Mouse (Mus musculus): ENCODE measurements at regions not wholly inside any gene's neighbourhood (a gene's known extent, or its start where the extent isn't known, plus 50 kb on each side); places are given as distances from the start of the nearest gene placed in this dataset.

- Histone ChIP-seq H3K27me3 (replicated peaks; ENCODE audit: control insufficient read depth, insufficient read depth, low read length) (peaks cover 35% of the 10 kb centered on the region), H3K4me3 (ENCODE audit: low read depth, low read length) (peak overlapping the region; percentile 68), H3K36me3 (ENCODE audit: control insufficient read depth, insufficient read depth, low read length) (no peaks in the 10 kb centered on the region), H3K9ac (ENCODE audit: low read length) (peak overlapping the region; percentile 68), H3K4me1 (ENCODE audit: control insufficient read depth, insufficient read depth, low read length) (peaks cover 18% of the 10 kb centered on the region), H3K27ac (ENCODE audit: low read depth, low read length) (no peak overlapping the region), H3K4me2 (ENCODE audit: low read length) (peak overlapping the region; percentile 100), H3K9me3 (replicated peaks; ENCODE audit: control insufficient read depth, low read length) (no peaks in the 10 kb centered on the region)
- DNase-seq (ENCODE audit: low spot score), result peak; percentile 55
- peak; percentile 57 for ATAC-seq
- WGBS, result under 1% methylated on average over 99 of the region's 100 CpGs
Observed at GRCm38 (mm10) chr6:31216206-31217059, 182.1 kb upstream of the Mkln1 start.

GRCm38 (mm10) chr6:31217060-31217541 is 181.4 kb upstream of the Mkln1 start:
- peak; percentile 24 for DNase-seq (ENCODE audit: low spot score)
- Histone ChIP-seq H3K9me3 (replicated peaks; ENCODE audit: control insufficient read depth, low read length) (no peaks in the 10 kb centered on the region), H3K27me3 (replicated peaks; ENCODE audit: control insufficient read depth, insufficient read depth, low read length) (peaks cover 35% of the 10 kb centered on the region)

GRCm38 (mm10) chr6:31217641-31218138 is 180.8 kb upstream of the Mkln1 start:
- Histone ChIP-seq H3K27me3 (replicated peaks; ENCODE audit: control insufficient read depth, insufficient read depth, low read length) (peaks cover 35% of the 10 kb centered on the region), H3K9ac (ENCODE audit: low read length) (peak overlapping the region; percentile 41), H3K36me3 (ENCODE audit: control insufficient read depth, insufficient read depth, low read length) (no peaks in the 10 kb centered on the region), H3K27ac (ENCODE audit: low read depth, low read length) (no peak overlapping the region), H3K4me2 (ENCODE audit: low read length) (peak overlapping the region; percentile 100), H3K9me3 (replicated peaks; ENCODE audit: control insufficient read depth, low read length) (no peaks in the 10 kb centered on the region), H3K4me1 (ENCODE audit: control insufficient read depth, insufficient read depth, low read length) (peaks cover 18% of the 10 kb centered on the region), H3K4me3 (ENCODE audit: low read depth, low read length) (peak overlapping the region; percentile 68)
- WGBS, result 0% methylated on average over 25 of the region's 25 CpGs
- DNase-seq (ENCODE audit: low spot score) (peak; percentile 71), ATAC-seq (no peak)

More at GRCm38 (mm10) chr6:31217060-31217541, 181.4 kb upstream of the Mkln1 start:
- under 1% methylated on average over 20 of the region's 20 CpGs for WGBS
- Histone ChIP-seq H3K4me1 (ENCODE audit: control insufficient read depth, insufficient read depth, low read length) (peaks cover 18% of the 10 kb centered on the region), H3K4me2 (ENCODE audit: low read length) (peak overlapping the region; percentile 100), H3K36me3 (ENCODE audit: control insufficient read depth, insufficient read depth, low read length) (no peaks in the 10 kb centered on the region), H3K4me3 (ENCODE audit: low read depth, low read length) (peak overlapping the region; percentile 68), H3K9ac (ENCODE audit: low read length) (peak overlapping the region; percentile 68), H3K27ac (ENCODE audit: low read depth, low read length) (no peak overlapping the region)
- peak; percentile 21; the same call in 1 of the 2 replicates for ATAC-seq

DNA sequence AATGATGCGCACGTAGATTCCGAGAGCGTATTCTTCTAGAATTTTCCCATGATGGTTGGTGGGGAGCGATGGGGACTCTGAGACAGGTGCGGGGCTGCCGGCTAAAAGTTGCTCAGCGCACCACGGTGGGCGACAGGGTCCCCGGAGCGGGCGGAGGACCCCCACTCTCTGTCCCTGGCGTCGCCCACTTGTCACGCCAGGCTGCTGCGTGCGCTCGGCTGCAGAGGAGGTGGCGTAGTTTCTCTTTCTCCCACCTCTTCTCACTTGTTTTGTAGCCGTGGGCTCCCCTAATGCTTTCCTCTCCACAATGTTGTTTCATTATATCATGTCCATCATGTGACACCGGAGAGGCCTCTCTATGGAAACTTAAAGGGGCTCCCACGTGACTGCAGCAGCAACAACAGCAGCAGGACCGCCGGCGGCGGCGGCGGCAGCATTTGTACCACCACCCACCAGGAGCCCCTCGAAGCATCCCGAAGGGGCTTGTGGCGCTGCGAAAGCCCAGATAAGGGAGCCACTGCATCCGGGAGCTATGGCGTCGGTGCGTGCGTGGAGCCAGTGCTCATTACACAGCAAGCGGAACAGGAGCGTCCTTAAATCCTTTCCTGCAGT is 180.3 kb upstream of the Mkln1 start:
- DNase-seq (ENCODE audit: low spot score), result peak; percentile 60
- Histone ChIP-seq H3K36me3 (ENCODE audit: control insufficient read depth, insufficient read depth, low read length) (no peaks in the 10 kb centered on the region), H3K9ac (ENCODE audit: low read length) (peak overlapping the region; percentile 41), H3K9me3 (replicated peaks; ENCODE audit: control insufficient read depth, low read length) (no peaks in the 10 kb centered on the region), H3K4me2 (ENCODE audit: low read length) (peak overlapping the region; percentile 100), H3K4me1 (ENCODE audit: control insufficient read depth, insufficient read depth, low read length) (peaks cover 18% of the 10 kb centered on the region), H3K27ac (ENCODE audit: low read depth, low read length) (no peak overlapping the region), H3K4me3 (ENCODE audit: low read depth, low read length) (peak overlapping the region; percentile 68), H3K27me3 (replicated peaks; ENCODE audit: control insufficient read depth, insufficient read depth, low read length) (peaks cover 35% of the 10 kb centered on the region)
- WGBS, result under 1% methylated on average over 40 of the region's 40 CpGs
- ATAC-seq, result 0 out of 2 replicates have a peak, but pooled peaks have one; percentile 13

GRCm38 (mm10) chr6:31218880-31219279 is 179.7 kb upstream of the Mkln1 start:
- Histone ChIP-seq H3K4me2 (ENCODE audit: low read length) (peak overlapping the region; percentile 100), H3K9ac (ENCODE audit: low read length) (no peak overlapping the region; the same call in 1 of the 2 replicates), H3K9me3 (replicated peaks; ENCODE audit: control insufficient read depth, low read length) (no peaks in the 10 kb centered on the region), H3K4me3 (ENCODE audit: low read depth, low read length) (peak overlapping the region; percentile 68), H3K27me3 (replicated peaks; ENCODE audit: control insufficient read depth, insufficient read depth, low read length) (peaks cover 35% of the 10 kb centered on the region), H3K4me1 (ENCODE audit: control insufficient read depth, insufficient read depth, low read length) (peaks cover 18% of the 10 kb centered on the region), H3K27ac (ENCODE audit: low read depth, low read length) (no peak overlapping the region), H3K36me3 (ENCODE audit: control insufficient read depth, insufficient read depth, low read length) (no peaks in the 10 kb centered on the region)
- 34% methylated on average over 8 of the region's 8 CpGs for WGBS
- ATAC-seq (no peak), DNase-seq (ENCODE audit: low spot score) (no peak)

DNA sequence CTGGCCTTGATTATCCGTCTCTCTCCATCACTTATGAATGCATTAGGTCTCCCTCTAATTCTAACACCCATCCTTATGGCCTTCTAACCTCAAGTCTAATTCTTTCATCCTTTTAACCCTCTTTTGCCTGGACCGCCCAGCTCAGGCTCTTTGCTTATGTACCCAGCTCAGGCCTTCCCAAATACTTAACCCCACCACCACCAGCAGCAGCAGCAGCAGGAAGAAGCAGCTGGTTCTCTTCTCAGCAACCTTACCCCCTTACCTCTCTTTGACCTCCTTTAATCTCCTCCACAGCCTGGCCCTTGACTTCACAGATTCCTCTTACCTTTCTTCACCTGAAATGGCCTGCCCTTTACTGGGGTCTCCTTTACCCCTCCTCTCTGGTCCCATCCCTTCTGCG is 178.8 kb upstream of the Mkln1 start:
- H3K4me2 ChIP-seq (ENCODE audit: low read length), result peak overlapping the region; percentile 53
- H3K4me3 ChIP-seq (ENCODE audit: low read depth, low read length), result peak overlapping the region; percentile 27
- 27% methylated on average over 3 of the region's 3 CpGs for WGBS
- ATAC-seq (no peak), DNase-seq (ENCODE audit: low spot score) (no peak)
- peaks cover 18% of the 10 kb centered on the region for H3K4me1 ChIP-seq (ENCODE audit: control insufficient read depth, insufficient read depth, low read length)
- no peaks in the 10 kb centered on the region for H3K36me3 ChIP-seq (ENCODE audit: control insufficient read depth, insufficient read depth, low read length)
- H3K27ac ChIP-seq (ENCODE audit: low read depth, low read length), result no peak overlapping the region
- peaks cover 35% of the 10 kb centered on the region for H3K27me3 ChIP-seq (replicated peaks; ENCODE audit: control insufficient read depth, insufficient read depth, low read length)
- H3K9ac ChIP-seq (ENCODE audit: low read length), result peak overlapping the region; percentile 29
- H3K9me3 ChIP-seq (replicated peaks; ENCODE audit: control insufficient read depth, low read length), result no peaks in the 10 kb centered on the region

- peak overlapping the region; percentile 29 for H3K9ac ChIP-seq (ENCODE audit: low read length)
- DNase-seq (ENCODE audit: low spot score) (peak; percentile 44), ATAC-seq (no peak)
- H3K27me3 ChIP-seq (replicated peaks; ENCODE audit: control insufficient read depth, insufficient read depth, low read length), result peaks cover 35% of the 10 kb centered on the region
- peaks cover 18% of the 10 kb centered on the region for H3K4me1 ChIP-seq (ENCODE audit: control insufficient read depth, insufficient read depth, low read length)
- 2% methylated on average over 30 of the region's 30 CpGs for WGBS
- H3K4me3 ChIP-seq (ENCODE audit: low read depth, low read length), result peak overlapping the region; percentile 27
- peak overlapping the region; percentile 53 for H3K4me2 ChIP-seq (ENCODE audit: low read length)
- H3K27ac ChIP-seq (ENCODE audit: low read depth, low read length), result no peak overlapping the region
- H3K9me3 ChIP-seq (replicated peaks; ENCODE audit: control insufficient read depth, low read length), result no peaks in the 10 kb centered on the region
- H3K36me3 ChIP-seq (ENCODE audit: control insufficient read depth, insufficient read depth, low read length), result no peaks in the 10 kb centered on the region
Observed at GRCm38 (mm10) chr6:31220184-31220931, 178.2 kb upstream of the Mkln1 start.

GRCm38 (mm10) chr6:31221490-31221889 is 177.0 kb upstream of the Mkln1 start:
- Histone ChIP-seq H3K27me3 (replicated peaks; ENCODE audit: control insufficient read depth, insufficient read depth, low read length) (peaks cover 35% of the 10 kb centered on the region), H3K9ac (ENCODE audit: low read length) (no peak overlapping the region), H3K4me2 (ENCODE audit: low read length) (peak overlapping the region; percentile 40), H3K9me3 (replicated peaks; ENCODE audit: control insufficient read depth, low read length) (no peaks in the 10 kb centered on the region), H3K27ac (ENCODE audit: low read depth, low read length) (no peak overlapping the region), H3K4me1 (ENCODE audit: control insufficient read depth, insufficient read depth, low read length) (peaks cover 18% of the 10 kb centered on the region), H3K36me3 (ENCODE audit: control insufficient read depth, insufficient read depth, low read length) (no peaks in the 10 kb centered on the region), H3K4me3 (ENCODE audit: low read depth, low read length) (no peak overlapping the region)
- DNase-seq (ENCODE audit: low spot score) (peak; percentile 57), ATAC-seq (no peak)
- 13% methylated on average over 10 of the region's 10 CpGs for WGBS
